Mouse (Mus musculus): ENCODE measurements around the gene Kif13a.
A peak's percentile ranks its signal among the peaks of the same experiment; 100 is the strongest.

DNA sequence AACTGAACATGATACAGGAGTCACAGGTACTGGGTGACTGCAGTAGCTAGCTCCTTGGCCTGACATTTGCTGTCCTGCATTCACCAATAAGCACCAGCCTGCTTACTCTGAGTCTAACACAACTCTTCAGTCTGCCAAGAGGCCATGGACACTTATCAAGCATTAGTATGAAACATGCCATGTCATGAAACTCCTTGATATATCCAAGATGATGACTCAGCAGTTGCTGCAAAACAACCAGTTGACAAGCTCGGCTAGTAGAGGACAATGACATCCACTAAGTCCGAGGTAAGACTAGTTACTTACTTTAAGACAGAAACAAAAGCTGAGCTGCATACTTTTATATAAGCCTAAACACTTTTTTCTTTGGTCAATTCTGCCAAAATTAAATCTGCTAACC is 204.4 kb downstream of the Kif13a start:
- peak; percentile 51; the same call in 1 of the 2 replicates for TF ChIP-seq GATA1 (IDR thresholded peaks at IDR 0.05; ENCODE audit: low read length)
- no peak for TF ChIP-seq TAL1 (IDR thresholded peaks at IDR 0.05; ENCODE audit: low read length)
